Mouse (Mus musculus) layer of hippocampus, adult 11-12 months (tissue): ENCODE data around the gene Cend1.

Source experiments
- DNase-seq: peaks from one replicate; pipeline ENCODE4 v3.0.0; 2022; ENCODE audit warnings: low spot score

Cend1 gene

DNA sequence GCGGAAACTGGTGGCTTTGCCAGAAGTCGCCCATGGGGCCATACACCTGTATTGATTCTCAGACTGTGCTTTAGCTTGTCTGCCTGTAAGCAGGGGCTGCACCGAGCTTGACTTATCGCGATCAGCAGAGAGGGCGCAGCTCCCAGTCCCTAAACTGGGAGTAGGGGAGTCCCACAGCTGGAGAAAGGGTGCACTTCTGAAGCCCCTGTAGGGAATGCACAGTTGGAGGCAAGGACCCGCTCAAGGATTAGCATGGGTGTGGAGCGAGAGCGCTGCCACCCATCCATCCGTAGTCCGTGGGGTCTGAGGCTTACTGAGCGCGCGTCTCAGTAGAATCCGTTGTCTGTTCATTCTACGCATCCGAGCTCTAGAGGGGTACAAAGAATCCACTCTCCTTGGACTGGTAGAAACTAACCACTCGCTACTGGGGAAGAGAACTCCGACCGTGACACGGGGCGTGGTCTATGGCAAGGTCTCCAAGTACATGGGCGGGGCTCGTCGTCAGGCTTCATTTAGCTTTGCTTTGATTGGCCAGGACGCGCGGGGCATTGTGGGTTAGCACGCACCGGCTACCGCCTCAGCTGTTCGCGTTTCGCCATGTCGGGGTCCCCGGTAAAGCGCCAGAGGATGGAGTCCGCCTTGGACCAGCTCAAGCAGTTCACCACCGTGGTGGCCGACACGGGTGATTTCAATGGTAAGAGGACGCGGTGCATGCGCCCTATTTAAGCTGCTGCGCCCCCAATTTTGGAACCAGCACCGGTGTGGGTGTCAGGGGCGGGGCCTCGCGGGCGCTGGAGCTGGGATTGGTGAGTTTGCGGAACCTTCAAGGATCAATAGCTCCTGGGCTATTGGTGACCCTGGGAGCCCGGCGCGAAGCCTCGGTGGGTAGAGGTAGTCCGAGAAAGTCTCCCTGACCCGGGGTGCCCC lies 37.4 kb downstream of the Cend1 start, which contains the start of gene Taldo1:
Gene Taldo1 (plus strand): TSS at position 575 of the 927 bp plus-strand sequence.
- DNase-seq: peak; percentile 97

GRCm38 (mm10) chr7:141390326-141391259 lies 38.7 kb downstream of the Cend1 start:
- DNase-seq: no peak

GRCm38 (mm10) chr7:141388487-141389109 lies 40.7 kb downstream of the Cend1 start:
- no peak for DNase-seq

DNA sequence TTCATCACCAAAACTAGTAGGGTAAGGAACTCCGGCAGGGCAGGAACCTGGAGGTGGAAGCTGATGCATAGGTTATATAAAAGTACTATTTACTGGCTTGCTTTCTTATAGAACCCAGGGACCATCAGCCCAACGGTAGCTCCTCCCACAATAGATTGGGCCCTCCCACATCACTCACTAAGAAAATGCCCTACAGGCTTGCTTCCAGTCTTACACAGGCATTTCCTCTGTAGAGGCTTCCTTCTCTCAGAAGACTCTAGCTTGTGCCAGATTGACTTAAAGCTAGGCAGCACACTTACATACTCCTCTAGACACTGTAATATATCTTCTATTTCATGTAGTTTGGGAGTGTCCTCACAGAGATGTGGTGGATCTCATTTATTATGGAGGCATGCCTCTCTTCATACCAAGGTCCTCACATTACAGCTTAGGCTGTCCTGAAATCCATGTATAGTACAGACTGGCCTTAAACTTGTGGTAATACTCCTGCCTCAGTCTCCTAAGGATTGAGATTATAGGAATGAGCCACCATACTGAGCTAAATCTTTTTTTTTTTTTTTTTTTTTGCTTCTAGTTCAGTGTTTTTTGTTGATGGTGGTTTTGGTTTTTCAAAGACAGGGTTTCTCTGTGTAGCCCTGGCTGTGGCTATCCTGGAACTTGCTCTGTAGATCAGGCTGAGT lies 41.3 kb downstream of the Cend1 start:
- no peak for DNase-seq

- DNase-seq: peak; percentile 50
Observed at GRCm38 (mm10) chr7:141381068-141381835, 48.0 kb downstream of the Cend1 start.

GRCm38 (mm10) chr7:141379584-141379983 lies 49.7 kb downstream of the Cend1 start:
- no peak for DNase-seq
